Mouse (Mus musculus) limb, embryonic 10.5 days (tissue): ENCODE data around the gene Rps6kb2. TPM values are rescaled to one million over a fixed set of nuclear protein-coding genes. Genes with fewer than 3 reads are reported as not detected.
A peak's percentile ranks its signal among the peaks of the same experiment; 100 is the strongest.

Source experiments
- DNase-seq: peaks from one replicate; pipeline ENCODE4 v3.0.0-alpha.2; 2017; ENCODE audit warnings: low spot score
- H3K27ac ChIP-seq: fragments of 300-500 bp; sonication (generic); 2 replicates; pipeline ENCODE4 v1.5.1; 2016; ENCODE audit warnings: mild to moderate bottlenecking
- H3K27me3 ChIP-seq: fragments of 300-500 bp; sonication (generic); 2 replicates; pipeline ENCODE4 v1.6.1; 2016; ENCODE audit warnings: low read depth, mild to moderate bottlenecking; ENCODE audit not compliant: poor library complexity, severe bottlenecking
- H3K36me3 ChIP-seq: fragments of 300-500 bp; sonication (generic); 2 replicates; pipeline ENCODE4 v1.6.1; 2016; ENCODE audit warnings: mild to moderate bottlenecking, moderate library complexity
- H3K4me1 ChIP-seq: fragments of 300-500 bp; sonication (generic); 2 replicates; pipeline ENCODE4 v1.6.1; 2016
- H3K4me3 ChIP-seq: fragments of 300-500 bp; sonication (generic); 2 replicates; pipeline ENCODE4 v1.5.1; 2016; ENCODE audit warnings: mild to moderate bottlenecking, moderate library complexity
- H3K9me3 ChIP-seq: fragments of 300-500 bp; sonication (generic); replicated peaks from 2 replicates; pipeline ENCODE4 v1.6.1; 2016; ENCODE audit warnings: mild to moderate bottlenecking
- WGBS: fragments of 180-500 bp; shearing (Covaris S2); methylation state at CpG from one replicate; pipeline ENCODE4 v1.1.7; 2016; 5-methylcytosine and 5-hydroxymethylcytosine counted together
- polyA plus RNA-seq: library from polyadenylated mRNA; unstranded; fragments of >200 nt; fragmentation: Nextera tagmentation; extraction: Ambion mirVana; gene quantifications from 2 replicates; pipeline ENCODE4 v1.2.1, GENCODE M21; 2016

Rps6kb2 gene
- polyA plus RNA-seq, 1 experiment from 2014 or later = 66.0 TPM

GRCm38 (mm10) chr19:4148819-4149218 is 14.3 kb downstream of the Rps6kb2 start:
- Histone ChIP-seq H3K27ac (peak overlapping the region; percentile 90), H3K36me3 (peaks cover 42% of the 10 kb centered on the region), H3K27me3 (no peaks in the 10 kb centered on the region), H3K9me3 (no peaks in the 10 kb centered on the region), H3K4me1 (peaks cover 46% of the 10 kb centered on the region), H3K4me3 (peak overlapping the region; percentile 90)
- 2% methylated on average over 6 of the region's 8 CpGs for WGBS
- DNase-seq = no peak

- under 1% methylated on average over 24 of the region's 33 CpGs for WGBS
- Histone ChIP-seq H3K4me3 (peak within 1 kb of the TSS; percentile 90), H3K27ac (peak within 1 kb of the TSS; percentile 90), H3K9me3 (no peaks in the 10 kb centered on the region), H3K4me1 (peaks cover 49% of the 10 kb centered on the region), H3K36me3 (peaks cover 39% of the 10 kb centered on the region), H3K27me3 (no peaks in the 10 kb centered on the region)
- DNase-seq = peak; percentile 97
These were observed 14.7 kb downstream of the Rps6kb2 start, which contains the start of gene Coro1b for GRCm38 (mm10) chr19:4148491-4148806. Coro1b (plus strand) TSS chr19:4148619.

GRCm38 (mm10) chr19:4147782-4148490 is 15.2 kb downstream of the Rps6kb2 start:
- WGBS = 38% methylated on average over 9 of the region's 9 CpGs

GRCm38 (mm10) chr19:4147022-4147405 is 16.1 kb downstream of the Rps6kb2 start:
- DNase-seq = no peak
- Histone ChIP-seq H3K4me3 (no peak overlapping the region), H3K27ac (no peak overlapping the region), H3K27me3 (no peaks in the 10 kb centered on the region), H3K4me1 (peaks cover 50% of the 10 kb centered on the region), H3K9me3 (no peaks in the 10 kb centered on the region), H3K36me3 (peaks cover 24% of the 10 kb centered on the region)
- 61% methylated on average over 3 of the region's 3 CpGs for WGBS

More at GRCm38 (mm10) chr19:4147782-4148490, 15.2 kb downstream of the Rps6kb2 start:
- Histone ChIP-seq H3K27ac (peak overlapping the region; percentile 90), H3K4me1 (peaks cover 47% of the 10 kb centered on the region), H3K36me3 (peaks cover 33% of the 10 kb centered on the region), H3K4me3 (peak overlapping the region; percentile 90), H3K9me3 (no peaks in the 10 kb centered on the region), H3K27me3 (no peaks in the 10 kb centered on the region)
- DNase-seq = no peak

GRCm38 (mm10) chr19:4146366-4147021 is 16.7 kb downstream of the Rps6kb2 start:
- 68% methylated on average over 12 of the region's 12 CpGs for WGBS
- Histone ChIP-seq H3K4me3 (no peak overlapping the region), H3K4me1 (peaks cover 50% of the 10 kb centered on the region), H3K27ac (no peak overlapping the region), H3K9me3 (no peaks in the 10 kb centered on the region), H3K27me3 (no peaks in the 10 kb centered on the region), H3K36me3 (peaks cover 19% of the 10 kb centered on the region)
- no peak for DNase-seq

- Histone ChIP-seq H3K9me3 (no peaks in the 10 kb centered on the region), H3K36me3 (peaks cover 13% of the 10 kb centered on the region), H3K4me1 (peaks cover 50% of the 10 kb centered on the region), H3K4me3 (no peak overlapping the region), H3K27ac (no peak overlapping the region), H3K27me3 (no peaks in the 10 kb centered on the region)
- WGBS = 95% methylated on average over 5 of the region's 5 CpGs
- DNase-seq = no peak
These were observed 17.2 kb downstream of the Rps6kb2 start for GRCm38 (mm10) chr19:4145936-4146335.

- Histone ChIP-seq H3K27ac (no peak overlapping the region), H3K4me3 (no peak overlapping the region), H3K9me3 (no peaks in the 10 kb centered on the region), H3K27me3 (no peaks in the 10 kb centered on the region), H3K36me3 (peaks cover 2% of the 10 kb centered on the region), H3K4me1 (peaks cover 41% of the 10 kb centered on the region)
- DNase-seq = no peak
- WGBS = 85% methylated on average over 16 of the region's 16 CpGs
These were observed 18.3 kb downstream of the Rps6kb2 start for GRCm38 (mm10) chr19:4144550-4145498.

GRCm38 (mm10) chr19:4143759-4144268 is 19.3 kb downstream of the Rps6kb2 start, which contains the start of gene Cabp4:
Cabp4 (minus strand) TSS chr19:4144033.
- Histone ChIP-seq H3K4me1 (peaks cover 31% of the 10 kb centered on the region), H3K9me3 (no peaks in the 10 kb centered on the region), H3K4me3 (no peak within 1 kb of the TSS), H3K27me3 (no peaks in the 10 kb centered on the region), H3K27ac (no peak within 1 kb of the TSS), H3K36me3 (no peaks in the 10 kb centered on the region)
- WGBS = 82% methylated on average over 7 of the region's 7 CpGs
- no peak for DNase-seq

- no peaks in the 10 kb centered on the region for H3K27me3 ChIP-seq
- no peak overlapping the region for H3K27ac ChIP-seq
These were observed 20.6 kb downstream of the Rps6kb2 start for GRCm38 (mm10) chr19:4142416-4143173.

GRCm38 (mm10) chr19:4140147-4140546 is 23.0 kb downstream of the Rps6kb2 start:
- WGBS = 86% methylated on average over 6 of the region's 6 CpGs
- H3K27me3 ChIP-seq = peaks cover 4% of the 10 kb centered on the region; the same call in 1 of the 2 replicates
- H3K9me3 ChIP-seq = no peaks in the 10 kb centered on the region
- 0 out of 2 replicates have a peak, but pooled peaks cover 9% of the 10 kb centered on the region for H3K4me1 ChIP-seq
- H3K27ac ChIP-seq = peak overlapping the region; percentile 21; the same call in 1 of the 2 replicates
- H3K36me3 ChIP-seq = no peaks in the 10 kb centered on the region
- DNase-seq = no peak
- no peak overlapping the region for H3K4me3 ChIP-seq

More at GRCm38 (mm10) chr19:4142416-4143173, 20.6 kb downstream of the Rps6kb2 start:
- DNase-seq = no peak
- Histone ChIP-seq H3K9me3 (no peaks in the 10 kb centered on the region), H3K4me1 (peaks cover 22% of the 10 kb centered on the region), H3K4me3 (no peak overlapping the region), H3K36me3 (no peaks in the 10 kb centered on the region)
- 91% methylated on average over 18 of the region's 18 CpGs for WGBS

- H3K27ac ChIP-seq = peak within 1 kb of the TSS; percentile 21
- H3K27me3 ChIP-seq = peaks cover 4% of the 10 kb centered on the region; the same call in 1 of the 2 replicates
- WGBS = 80% methylated on average over 2 of the region's 2 CpGs
- no peaks in the 10 kb centered on the region for H3K9me3 ChIP-seq
- H3K4me3 ChIP-seq = no peak within 1 kb of the TSS
- no peak for DNase-seq
- 0 out of 2 replicates have a peak, but pooled peaks cover 9% of the 10 kb centered on the region for H3K4me1 ChIP-seq
- no peaks in the 10 kb centered on the region for H3K36me3 ChIP-seq
These were observed 23.7 kb downstream of the Rps6kb2 start, which contains the start of gene Gpr152 for GRCm38 (mm10) chr19:4139446-4139845. Gpr152 (plus strand) TSS chr19:4139787.
